Mouse (Mus musculus): ENCODE data around the gene Rap1b. TPM values are rescaled to one million over a fixed set of nuclear protein-coding genes. Genes with fewer than 3 reads are reported as not detected.

Rap1b gene
- polyA plus RNA-seq, 1 experiment from 2014 or later: 181 TPM

DNA sequence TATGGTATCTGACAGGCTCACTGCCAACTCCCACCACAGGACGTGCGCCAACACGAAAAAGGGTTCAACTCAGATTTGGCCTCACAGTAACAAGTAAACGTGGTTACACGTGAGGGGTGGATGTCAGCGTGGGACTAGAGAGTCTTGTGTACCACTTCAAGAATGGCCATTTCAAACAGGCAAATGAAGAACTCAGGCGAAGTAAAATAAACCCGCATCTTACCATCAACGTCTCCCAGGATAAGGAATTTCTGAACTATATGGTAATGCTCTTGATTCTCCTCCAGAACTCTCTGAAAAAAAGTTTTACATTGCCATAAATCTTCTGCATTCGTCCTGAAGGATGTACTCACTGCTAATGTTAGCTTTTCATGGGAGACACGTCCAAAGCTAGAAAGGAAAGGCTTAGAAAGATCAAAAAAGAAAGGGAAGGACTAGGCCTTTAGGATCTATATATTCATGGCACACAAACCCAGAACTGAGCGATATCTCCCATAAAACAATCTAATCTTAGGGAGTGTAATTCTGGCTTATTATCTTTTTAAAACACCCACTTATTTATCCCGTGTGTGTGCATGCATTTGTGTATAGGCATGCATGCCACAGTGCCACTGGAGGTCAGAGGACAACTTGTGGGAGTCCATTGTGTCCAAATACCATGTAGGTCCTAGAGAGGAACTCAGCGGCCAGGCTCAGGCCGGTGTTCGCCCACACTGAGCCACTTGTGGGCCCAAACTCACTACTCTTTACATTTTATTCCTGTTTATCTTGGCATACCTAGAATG, 79.5 kb downstream of the Rap1b start:
- no peaks in the 10 kb centered on the region for H3K9me3 ChIP-seq (ENCODE audit: control insufficient read depth, low read length)
- H3K27ac ChIP-seq: no peak overlapping the region
- H3K36me3 ChIP-seq (replicated peaks; ENCODE audit: control insufficient read depth, insufficient read depth): peaks cover 89% of the 10 kb centered on the region
- H3K4me3 ChIP-seq (replicated peaks; ENCODE audit: low read length): no peak overlapping the region
- DNase-seq (ENCODE audit: low spot score) (no peak), ATAC-seq (ENCODE audit: low FRiP score) (no peak)
- no peak overlapping the region for H3K4me2 ChIP-seq (replicated peaks)
- WGBS: 94% methylated on average over 16 of the region's 16 CpGs
- no peaks in the 10 kb centered on the region for H3K27me3 ChIP-seq (ENCODE audit: control insufficient read depth, insufficient read depth, low read length)
- H3K4me1 ChIP-seq (replicated peaks; ENCODE audit: control insufficient read depth, insufficient read depth, low read length): no peaks in the 10 kb centered on the region
- no peak overlapping the region for H3K9ac ChIP-seq

DNA sequence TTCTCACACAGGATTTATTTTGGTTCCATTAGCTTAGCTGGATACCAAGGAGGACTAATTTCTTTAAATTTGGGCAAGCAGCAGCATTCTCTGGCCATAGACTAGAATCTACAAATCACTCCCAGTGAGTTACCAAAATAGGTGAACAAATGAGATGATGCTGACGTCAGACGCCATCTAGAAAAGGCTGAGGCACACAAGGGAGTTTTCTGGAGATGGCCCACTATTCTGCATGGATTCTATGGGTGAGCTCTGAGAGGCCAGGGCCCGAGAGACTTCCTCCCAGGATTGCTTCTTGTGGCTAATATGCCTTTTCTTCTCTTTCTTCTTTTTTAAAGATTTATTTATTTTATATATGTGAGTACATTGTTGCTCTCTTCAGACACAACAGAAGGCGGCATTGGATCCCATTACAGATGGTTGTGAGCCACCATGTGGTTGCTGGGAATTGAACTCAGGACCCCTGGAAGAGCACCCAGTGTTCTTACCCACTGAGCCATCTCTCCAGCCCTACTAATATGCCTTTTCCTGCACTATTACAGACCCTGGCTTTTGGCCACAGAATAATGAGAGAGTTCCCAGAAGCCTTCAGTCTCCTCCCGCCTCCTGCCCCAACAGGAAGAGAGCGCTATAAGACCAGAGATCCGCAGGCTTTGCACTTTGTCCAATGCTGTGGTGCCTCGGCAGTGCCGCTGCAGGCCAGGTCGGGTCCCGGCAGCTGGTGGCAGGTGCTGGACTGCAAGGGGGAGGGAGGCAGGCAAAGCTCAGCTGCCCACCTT, 80.5 kb downstream of the Rap1b start:
- no peak for ATAC-seq (ENCODE audit: low FRiP score)

DNA sequence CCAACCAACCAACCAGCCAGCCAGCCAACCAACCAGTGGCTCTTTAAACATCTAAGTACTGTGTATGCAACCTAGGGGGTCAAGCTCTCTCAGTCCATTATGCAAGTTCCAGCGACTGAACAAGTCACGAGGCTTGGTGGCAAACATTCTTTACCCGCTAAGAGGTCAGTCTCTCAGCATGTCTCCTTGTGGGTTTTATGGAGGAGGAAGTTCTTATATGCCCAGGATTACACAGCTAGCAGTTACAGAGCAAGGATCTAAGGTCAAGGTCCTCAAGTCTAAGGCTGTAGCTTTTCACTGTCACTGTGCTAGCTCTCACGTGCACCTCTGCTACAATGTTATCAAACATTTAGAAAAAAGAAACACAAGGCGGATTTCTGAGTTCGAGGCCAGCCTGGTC, 81.2 kb downstream of the Rap1b start:
- no peaks in the 10 kb centered on the region for H3K27me3 ChIP-seq (ENCODE audit: control insufficient read depth, insufficient read depth, low read length)
- H3K27ac ChIP-seq: no peak overlapping the region
- DNase-seq (ENCODE audit: low spot score) (no peak), ATAC-seq (ENCODE audit: low FRiP score) (no peak)
- H3K4me2 ChIP-seq (replicated peaks): no peak overlapping the region
- 83% methylated on average over 6 of the region's 6 CpGs for WGBS
- H3K4me3 ChIP-seq (replicated peaks; ENCODE audit: low read length): no peak overlapping the region
- no peak overlapping the region for H3K9ac ChIP-seq
- H3K36me3 ChIP-seq (replicated peaks; ENCODE audit: control insufficient read depth, insufficient read depth): peaks cover 89% of the 10 kb centered on the region
- H3K9me3 ChIP-seq (ENCODE audit: control insufficient read depth, low read length): no peaks in the 10 kb centered on the region
- H3K4me1 ChIP-seq (replicated peaks; ENCODE audit: control insufficient read depth, insufficient read depth, low read length): no peaks in the 10 kb centered on the region

More for the DNA sequence above, 80.5 kb downstream of the Rap1b start:
- no peaks in the 10 kb centered on the region for H3K27me3 ChIP-seq (ENCODE audit: control insufficient read depth, insufficient read depth, low read length)
- H3K9ac ChIP-seq: no peak overlapping the region
- no peak overlapping the region for H3K27ac ChIP-seq
- no peaks in the 10 kb centered on the region for H3K4me1 ChIP-seq (replicated peaks; ENCODE audit: control insufficient read depth, insufficient read depth, low read length)
- 94% methylated on average over 11 of the region's 11 CpGs for whole genome bisulfite sequencing
- H3K9me3 ChIP-seq (ENCODE audit: control insufficient read depth, low read length): no peaks in the 10 kb centered on the region
- peaks cover 89% of the 10 kb centered on the region for H3K36me3 ChIP-seq (replicated peaks; ENCODE audit: control insufficient read depth, insufficient read depth)
- DNase-seq (ENCODE audit: low spot score): no peak
- no peak overlapping the region for H3K4me3 ChIP-seq (replicated peaks; ENCODE audit: low read length)
- H3K4me2 ChIP-seq (replicated peaks): no peak overlapping the region

Other genes with a start within 250 kb of the Rap1b start
- 2.8 and 3.0 TPM in 2 replicates for gene Cpm, start 216.5 kb downstream of the Rap1b start, polyA plus RNA-seq (2014; fragmentation: Nextera tagmentation; extraction: Ambion mirVana)
- gene Mdm2, start 135.3 kb downstream of the Rap1b start, polyA plus RNA-seq (2014; fragmentation: Nextera tagmentation; extraction: Ambion mirVana): 47.2 and 48.4 TPM in 2 replicates
- gene Slc35e3, start 99.7 kb downstream of the Rap1b start, polyA plus RNA-seq (2014; fragmentation: Nextera tagmentation; extraction: Ambion mirVana): 24.8 and 28.9 TPM in 2 replicates
- gene Nup107, start 53.3 kb downstream of the Rap1b start, polyA plus RNA-seq (2014; fragmentation: Nextera tagmentation; extraction: Ambion mirVana): 37.7 and 39.1 TPM in 2 replicates

Measured in hindbrain, embryonic 14.5 days (tissue).